Mouse (Mus musculus): ENCODE measurements around the gene Mfrp. TPM values are rescaled to one million over a fixed set of nuclear protein-coding genes. Genes with fewer than 3 reads are reported as not detected.

The Mfrp gene
- total and polyA plus RNA-seq, 3 experiments = 0.10 TPM; not detected in 2

DNA sequence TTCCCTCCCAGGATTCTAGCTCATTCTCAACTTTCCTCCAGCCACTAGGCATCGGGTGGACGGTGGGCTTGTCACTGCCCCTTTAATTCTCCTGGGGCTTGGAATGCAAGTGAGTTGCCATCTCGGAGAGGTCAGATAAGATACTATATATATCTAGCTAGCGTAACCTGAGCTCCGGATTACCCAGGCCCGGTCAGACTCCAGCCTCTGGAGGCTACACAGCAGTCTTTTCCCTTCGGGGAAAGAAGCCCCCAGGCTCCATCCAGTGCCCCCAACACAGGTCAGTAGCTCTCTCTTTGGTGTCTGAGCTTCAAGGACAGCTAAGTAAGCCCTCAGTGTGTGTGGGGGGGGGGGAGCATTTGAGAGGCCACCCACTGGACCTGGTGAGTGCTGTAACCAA, 32.3 kb upstream of the Mfrp start:
- no peak for DNase-seq (ENCODE audit: low read depth, low spot score)
- no peaks in the 10 kb centered on the region for H3K9me3 ChIP-seq (replicated peaks; ENCODE audit: insufficient read depth, low read length)
- H3K27me3 ChIP-seq (ENCODE audit: control insufficient read depth in 1 of 2, insufficient read depth in 2 of 2, low read length in 2 of 2) = no peaks in the 10 kb centered on the region
- peaks cover 0 to 10% of the 10 kb centered on the region in 2 experiments; a peak in 2 of 4 replicates for H3K4me1 ChIP-seq (ENCODE audit: control insufficient read depth in 1 of 2, insufficient read depth in 2 of 2, low read length in 2 of 2)
- no peak for TF ChIP-seq TCF12 (IDR thresholded peaks at IDR 0.05; ENCODE audit: low read depth, low read length)
- no peak overlapping the region for H3K4me3 ChIP-seq (ENCODE audit: control insufficient read depth in 1 of 2, insufficient read depth in 1 of 2, low read depth in 2 of 2, low read length in 2 of 2)
- H3K27ac ChIP-seq (ENCODE audit: control insufficient read depth, low read depth, low read length) = no peak overlapping the region
- H3K9ac ChIP-seq (ENCODE audit: control insufficient read depth, low read depth, low read length, poor library complexity, severe bottlenecking) = no peak overlapping the region
- H3K79me2 ChIP-seq (ENCODE audit: control insufficient read depth, insufficient read depth, low read length, poor library complexity) = no peaks in the 10 kb centered on the region; the same call in 1 of the 2 replicates
- H3K36me3 ChIP-seq (ENCODE audit: control insufficient read depth in 1 of 2, insufficient read depth in 2 of 2, low read length in 2 of 2) = peaks cover 0 to 3% of the 10 kb centered on the region in 2 experiments; a peak in 1 of 4 replicates

DNA sequence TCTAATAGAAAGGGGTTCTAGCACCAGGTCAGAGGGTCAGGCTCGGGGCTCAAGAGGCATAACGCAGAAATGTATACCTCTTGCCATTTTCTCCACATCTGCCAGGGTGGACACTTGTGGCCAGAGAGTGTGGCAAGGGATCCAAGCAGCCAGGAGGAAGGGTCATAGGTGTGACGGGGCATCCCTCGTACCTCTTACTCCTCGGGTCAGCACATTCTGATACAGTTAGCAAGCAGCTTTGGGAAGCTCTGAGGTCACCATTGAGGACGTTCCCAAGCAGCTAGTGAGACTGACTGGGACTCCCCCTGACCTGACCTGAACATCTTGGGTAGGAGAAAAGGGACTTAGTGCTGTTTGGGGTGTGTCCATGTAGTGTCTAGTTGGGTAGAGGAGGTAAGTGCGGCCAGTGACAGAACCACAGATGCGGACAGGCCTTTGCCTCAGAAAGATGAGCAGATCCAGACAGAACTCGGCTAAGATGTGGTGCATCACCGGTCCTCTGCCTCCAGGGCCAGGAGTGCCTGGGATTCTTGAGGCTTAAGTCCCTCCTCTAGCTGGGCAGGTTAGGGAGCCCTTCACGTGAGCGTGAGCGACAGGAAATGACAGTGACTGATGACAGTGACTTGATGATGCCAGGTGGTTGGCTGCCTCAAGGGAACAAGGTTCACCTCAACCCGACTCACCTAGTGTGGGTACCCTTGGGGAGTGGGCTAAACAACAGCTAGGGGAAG, 31.3 kb upstream of the Mfrp start:
- no peaks in the 10 kb centered on the region for H3K9me3 ChIP-seq (replicated peaks; ENCODE audit: insufficient read depth, low read length)
- H3K27ac ChIP-seq (ENCODE audit: control insufficient read depth, low read depth, low read length) = no peak overlapping the region
- peaks cover 0 to 3% of the 10 kb centered on the region in 2 experiments; a peak in 1 of 4 replicates for H3K36me3 ChIP-seq (ENCODE audit: control insufficient read depth in 1 of 2, insufficient read depth in 2 of 2, low read length in 2 of 2)
- TF ChIP-seq ZMIZ1 (IDR thresholded peaks at IDR 0.05; ENCODE audit: low read depth, low read length) = no peak
- no peak for TF ChIP-seq POLR2A (IDR thresholded peaks at IDR 0.05; ENCODE audit: control insufficient read depth in 1 of 2, insufficient read depth in 1 of 2, low read depth in 1 of 2, low read length in 2 of 2, poor library complexity in 1 of 2)
- no peak for TF ChIP-seq NRF1 (IDR thresholded peaks at IDR 0.05; ENCODE audit: insufficient read depth, low read depth, low read length, poor library complexity, severe bottlenecking)
- TF ChIP-seq POLR2AphosphoS2 (IDR thresholded peaks at IDR 0.05; ENCODE audit: low read length) = no peak
- TF ChIP-seq MEF2A (IDR thresholded peaks at IDR 0.05; ENCODE audit: extremely low read depth, insufficient replicate concordance, low read depth, low read length, poor library complexity, severe bottlenecking) = no peak
- TF ChIP-seq POLR2AphosphoS5 (IDR thresholded peaks at IDR 0.05; ENCODE audit: borderline replicate concordance, low read depth, low read length) = no peak
- no peak for TF ChIP-seq ZNF384 (IDR thresholded peaks at IDR 0.05; ENCODE audit: low read depth, low read length)
- no peak for TF ChIP-seq SMC3 (IDR thresholded peaks at IDR 0.05; ENCODE audit: low read depth, low read length)
- no peak for TF ChIP-seq USF1 (IDR thresholded peaks at IDR 0.05; ENCODE audit: low read depth, low read length)
- TF ChIP-seq MXI1 (IDR thresholded peaks at IDR 0.05; ENCODE audit: low read depth, low read length) = no peak
- TF ChIP-seq TCF12 (IDR thresholded peaks at IDR 0.05; ENCODE audit: low read depth, low read length) = no peak
- no peak for TF ChIP-seq CHD1 (IDR thresholded peaks at IDR 0.05; ENCODE audit: low read depth, low read length)
- TF ChIP-seq JUND (IDR thresholded peaks at IDR 0.05; ENCODE audit: low read depth, low read length) = no peak
- TF ChIP-seq BHLHE40 (IDR thresholded peaks at IDR 0.05; ENCODE audit: borderline replicate concordance, low read depth, low read length) = no peak
- TF ChIP-seq GATA1 (IDR thresholded peaks at IDR 0.05; ENCODE audit: low read depth, low read length) = no peak
- TF ChIP-seq SIN3A (IDR thresholded peaks at IDR 0.05; ENCODE audit: low read length) = no peak
- TF ChIP-seq ELF1 (IDR thresholded peaks at IDR 0.05; ENCODE audit: low read depth, low read length) = no peak
- H3K9ac ChIP-seq (ENCODE audit: control insufficient read depth, low read depth, low read length, poor library complexity, severe bottlenecking) = no peak overlapping the region
- DNase-seq (ENCODE audit: low read depth, low spot score) = no peak
- peaks cover 0 to 10% of the 10 kb centered on the region in 2 experiments; a peak in 1 of 4 replicates for H3K4me1 ChIP-seq (ENCODE audit: control insufficient read depth in 1 of 2, insufficient read depth in 2 of 2, low read length in 2 of 2)
- no peaks in the 10 kb centered on the region for H3K27me3 ChIP-seq (ENCODE audit: control insufficient read depth in 1 of 2, insufficient read depth in 2 of 2, low read length in 2 of 2)
- no peaks in the 10 kb centered on the region; the same call in 1 of the 2 replicates for H3K79me2 ChIP-seq (ENCODE audit: control insufficient read depth, insufficient read depth, low read length, poor library complexity)
- no peak overlapping the region for H3K4me3 ChIP-seq (ENCODE audit: control insufficient read depth in 1 of 2, insufficient read depth in 1 of 2, low read depth in 2 of 2, low read length in 2 of 2)
